Mouse (Mus musculus): ENCODE results near the gene Arap2.

DNA sequence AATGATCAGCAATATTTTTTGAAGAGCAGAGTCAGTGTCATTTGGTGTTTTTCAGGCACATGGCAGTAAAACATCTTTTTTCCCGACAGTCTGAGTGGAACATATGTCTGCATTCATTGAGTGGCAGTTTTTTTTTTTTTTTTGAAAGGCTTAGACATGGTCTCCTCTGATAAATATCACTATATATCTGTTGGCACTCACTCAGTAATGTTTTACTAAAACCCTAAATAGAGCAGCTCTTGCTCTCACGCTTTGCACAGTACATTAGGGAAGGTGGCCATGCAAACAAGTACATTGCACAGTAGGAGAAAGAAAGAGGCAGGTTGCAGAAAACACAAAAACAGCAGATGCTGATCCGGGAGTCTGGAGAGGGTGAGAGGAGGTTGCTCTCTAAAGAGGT lies 154.0 kb downstream of the Arap2 start:
- TF ChIP-seq CTCF (IDR thresholded peaks at IDR 0.05; ENCODE audit: low read depth), result no peak
- TF ChIP-seq EP300 (IDR thresholded peaks at IDR 0.05; ENCODE audit: low read depth), result no peak
